Mouse (Mus musculus) midbrain, postnatal 0 days (tissue): ENCODE measurements around the gene Peak1. TPM values are rescaled to one million over a fixed set of nuclear protein-coding genes. Genes with fewer than 3 reads are reported as not detected.

Source experiments
- ATAC-seq: fragments of 200-750 bp; cut with Nextera tagmentation; 2 replicates; pipeline ENCODE4 v1.8.0; 2017; ENCODE audit warnings: moderate number of reproducible peaks, mild to moderate bottlenecking, moderate TSS enrichment, moderate library complexity; ENCODE audit not compliant: low FRiP score
- DNase-seq: peaks from one replicate; pipeline ENCODE4 v3.0.0-alpha.2; 2015; ENCODE audit warnings: low spot score
- H3K27ac ChIP-seq: fragments of 300-500 bp; sonication (generic); 2 replicates; pipeline ENCODE4 v1.5.1; 2014; ENCODE audit warnings: low read depth, mild to moderate bottlenecking, low read length, mixed read lengths
- H3K27me3 ChIP-seq: fragments of 300-500 bp; sonication (generic); 2 replicates; pipeline ENCODE4 v1.6.1; 2014; ENCODE audit warnings: low read length, control low read depth, mixed read lengths; ENCODE audit not compliant: insufficient read depth
- H3K36me3 ChIP-seq: fragments of 300-500 bp; sonication (generic); 2 replicates; pipeline ENCODE4 v1.6.1; 2014; ENCODE audit warnings: low read length, control low read depth, mixed read lengths; ENCODE audit not compliant: insufficient read depth
- H3K4me1 ChIP-seq: fragments of 300-500 bp; sonication (generic); 2 replicates; pipeline ENCODE4 v1.6.1; 2014; ENCODE audit warnings: mild to moderate bottlenecking, control low read depth, antibody characterized with exemption, low read length, mixed read lengths; ENCODE audit not compliant: insufficient read depth
- H3K4me2 ChIP-seq: fragments of 300-500 bp; sonication (generic); 2 replicates; pipeline ENCODE4 v1.6.1; 2014; ENCODE audit warnings: low read depth, mild to moderate bottlenecking, low read length, mixed read lengths; ENCODE audit not compliant: poor library complexity, severe bottlenecking
- H3K4me3 ChIP-seq: fragments of 300-500 bp; sonication (generic); 2 replicates; pipeline ENCODE4 v1.5.1; 2014; ENCODE audit warnings: low read depth, mild to moderate bottlenecking, low read length, moderate library complexity
- H3K9ac ChIP-seq: fragments of 300-500 bp; sonication (generic); replicated peaks from 2 replicates; pipeline ENCODE4 v1.6.1; 2014; ENCODE audit warnings: mild to moderate bottlenecking, low read length, moderate library complexity, mixed read lengths; ENCODE audit not compliant: poor library complexity, severe bottlenecking
- H3K9me3 ChIP-seq: fragments of 300-500 bp; sonication (generic); 2 replicates; pipeline ENCODE4 v1.6.1; 2016; ENCODE audit warnings: low read length, control low read depth
- CTCF ChIP-seq: IDR thresholded peaks from 2 replicates; pipeline ENCODE4 v1.5.1; 2016; ENCODE audit warnings: antibody characterized with exemption, mild to moderate bottlenecking
- WGBS: fragments of 180-500 bp; shearing (Covaris S2); extraction: QIAGEN DNeasy Blood & Tissue Kit; methylation state at CpG from one replicate; pipeline ENCODE4 v1.1.7; 2014; 5-methylcytosine and 5-hydroxymethylcytosine counted together
- microRNA-seq: library from miRNA; unstranded; fragments of <30 nt; microRNA quantifications from one replicate; pipeline ENCODE4, GENCODE M21; 2016; ENCODE audit warnings: borderline number of aligned reads
- polyA plus RNA-seq: library from polyadenylated mRNA; unstranded; fragments of >200 nt; fragmentation: Nextera tagmentation; extraction: Ambion mirVana; gene quantifications from 2 replicates; pipeline ENCODE4 v1.2.1, GENCODE M21; 2015
- total RNA-seq: library from RNA; depleted of rRNA; stranded (reverse); fragments of >200 nt; gene quantifications from 2 replicates; pipeline ENCODE4 v1.2.3, GENCODE M21; 2014; rRNA removed

Peak1 gene
- total and polyA plus RNA-seq, 2 experiments from 2014 or later = 2.7 to 5.9 TPM

DNA sequence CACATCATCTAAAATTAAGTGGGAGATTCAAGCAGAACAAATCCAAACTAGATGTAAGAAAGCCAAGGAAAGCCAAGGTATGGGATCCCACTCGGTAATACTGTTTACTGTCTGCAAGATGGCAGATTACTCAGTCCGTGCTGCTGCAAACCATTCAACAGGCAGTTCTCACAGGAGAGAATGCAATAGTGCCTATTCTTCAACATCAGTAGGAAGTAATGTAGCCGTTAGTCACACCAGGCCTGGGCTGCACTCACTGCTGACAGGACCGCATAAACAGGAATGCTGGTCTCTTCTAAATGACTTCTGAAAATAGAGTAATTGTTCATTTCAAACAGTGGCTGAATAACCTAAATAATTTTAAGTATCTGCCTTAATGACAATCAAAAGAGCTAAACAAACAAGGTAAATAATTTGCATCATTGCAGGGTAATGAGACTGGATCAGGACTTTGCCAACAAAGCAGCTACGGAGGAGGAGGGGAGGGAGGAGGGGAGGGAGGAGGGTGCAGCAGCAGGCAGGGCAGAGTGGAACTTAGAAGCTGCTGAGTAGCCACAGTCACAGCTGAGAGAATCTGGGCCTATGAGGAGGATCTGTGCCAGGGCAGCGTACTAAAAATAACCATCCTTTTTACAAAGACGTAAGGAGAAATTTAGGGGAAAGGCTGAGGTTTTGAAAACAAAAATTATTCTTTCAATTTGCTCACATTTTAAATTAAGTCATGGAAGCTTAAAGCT is 266.0 kb downstream of the Peak1 start:
- ATAC-seq (no peak), DNase-seq (peak; percentile 54)
- no peaks in the 10 kb centered on the region for H3K9me3 ChIP-seq
- no peak overlapping the region for H3K4me2 ChIP-seq
- H3K4me3 ChIP-seq = no peak overlapping the region
- no peak overlapping the region for H3K9ac ChIP-seq
- H3K4me1 ChIP-seq = peaks cover 3% of the 10 kb centered on the region; the same call in 1 of the 2 replicates
- H3K27me3 ChIP-seq = no peaks in the 10 kb centered on the region
- no peak overlapping the region; the same call in 1 of the 2 replicates for H3K27ac ChIP-seq
- H3K36me3 ChIP-seq = peaks cover 4% of the 10 kb centered on the region; the same call in 1 of the 2 replicates
- 37% methylated on average over 7 of the region's 7 CpGs for WGBS
- no peak for TF ChIP-seq CTCF

Small RNAs within 50 kb of the gene (microRNA-seq; reads per million reads assigned to microRNA genes)
- gene Gm24270 = not detected

Other genes starting within 250 kb of the Peak1 start
- gene Hmg20a, start 542 bp upstream of the Peak1 start, total RNA-seq = 62.0 and 67.9 TPM in 2 replicates
- gene Hmg20a, start 542 bp upstream of the Peak1 start, polyA plus RNA-seq = 73.6 and 76.3 TPM in 2 replicates